Mouse (Mus musculus) kidney, postnatal 4 days (tissue): Measurements from ENCODE around the gene Rgl1.
"Not testable (repeated sequence)": the region's sequence is repeated elsewhere in the genome, so short reads cannot be mapped to it uniquely, and the experiment has no call there.

ENCODE experiments used
- DNase-seq, 2 experiments: peaks; one replicate each; pipeline ENCODE4 v3.0.0; 2021; ENCODE audit warnings: mixed read lengths in 2 of 2

Gene Rgl1

GRCm38 (mm10) chr1:152766032-152766772, at the start of gene Rgl1, which contains the start of gene Arpc5:
Rgl1 (minus strand) TSS chr1:152766351.
Arpc5 (plus strand) TSS chr1:152766542.
- DNase-seq: peak; percentile 97 to 98

GRCm38 (mm10) chr1:152815265-152815701, 49.1 kb upstream of the Rgl1 start:
- DNase-seq: peak; percentile 66 to 78

GRCm38 (mm10) chr1:152810533-152811439, 44.6 kb upstream of the Rgl1 start:
- DNase-seq: no peak

GRCm38 (mm10) chr1:152809541-152810252, 43.5 kb upstream of the Rgl1 start:
- peak; percentile 50 to 66 for DNase-seq

- no peak for DNase-seq
Measured at GRCm38 (mm10) chr1:152808392-152808680, 42.2 kb upstream of the Rgl1 start.

GRCm38 (mm10) chr1:152807619-152808391, 41.7 kb upstream of the Rgl1 start:
- DNase-seq: no peak

GRCm38 (mm10) chr1:152804907-152805306, 38.8 kb upstream of the Rgl1 start:
- DNase-seq: no peak

GRCm38 (mm10) chr1:152800633-152801176, 34.6 kb upstream of the Rgl1 start:
- DNase-seq: no peak

GRCm38 (mm10) chr1:152799897-152800296, 33.7 kb upstream of the Rgl1 start, which contains the start of gene Ncf2:
Ncf2 (plus strand) TSS chr1:152800194.
- peak; percentile 54 to 66 for DNase-seq

- no peak for DNase-seq
Measured at GRCm38 (mm10) chr1:152798125-152798524, 32.0 kb upstream of the Rgl1 start.

- no peak for DNase-seq
Measured at GRCm38 (mm10) chr1:152796683-152797263, 30.6 kb upstream of the Rgl1 start.

GRCm38 (mm10) chr1:152795688-152796255, 29.6 kb upstream of the Rgl1 start:
- DNase-seq: no peak

GRCm38 (mm10) chr1:152793495-152794130, 27.5 kb upstream of the Rgl1 start:
- DNase-seq: no peak

- DNase-seq: no peak
Measured at GRCm38 (mm10) chr1:152792736-152793494, 26.8 kb upstream of the Rgl1 start.

GRCm38 (mm10) chr1:152791269-152791668, 25.1 kb upstream of the Rgl1 start:
- DNase-seq: peak; percentile 33 to 55

GRCm38 (mm10) chr1:152790821-152791220, 24.7 kb upstream of the Rgl1 start:
- DNase-seq: peak; percentile 22 to 56

GRCm38 (mm10) chr1:152790254-152790653, 24.1 kb upstream of the Rgl1 start:
- peak; percentile 62 to 79 for DNase-seq

- no peak for DNase-seq
Measured at GRCm38 (mm10) chr1:152788121-152788660, 22.0 kb upstream of the Rgl1 start.

- no peak for DNase-seq
Measured at GRCm38 (mm10) chr1:152786953-152787352, 20.8 kb upstream of the Rgl1 start.

- not testable (repeated sequence) for DNase-seq
Measured at GRCm38 (mm10) chr1:152785446-152785845, 19.3 kb upstream of the Rgl1 start.
